Comparison of ENCODE assay signal across 31 mouse cellular contexts in the genomic region with DNA sequence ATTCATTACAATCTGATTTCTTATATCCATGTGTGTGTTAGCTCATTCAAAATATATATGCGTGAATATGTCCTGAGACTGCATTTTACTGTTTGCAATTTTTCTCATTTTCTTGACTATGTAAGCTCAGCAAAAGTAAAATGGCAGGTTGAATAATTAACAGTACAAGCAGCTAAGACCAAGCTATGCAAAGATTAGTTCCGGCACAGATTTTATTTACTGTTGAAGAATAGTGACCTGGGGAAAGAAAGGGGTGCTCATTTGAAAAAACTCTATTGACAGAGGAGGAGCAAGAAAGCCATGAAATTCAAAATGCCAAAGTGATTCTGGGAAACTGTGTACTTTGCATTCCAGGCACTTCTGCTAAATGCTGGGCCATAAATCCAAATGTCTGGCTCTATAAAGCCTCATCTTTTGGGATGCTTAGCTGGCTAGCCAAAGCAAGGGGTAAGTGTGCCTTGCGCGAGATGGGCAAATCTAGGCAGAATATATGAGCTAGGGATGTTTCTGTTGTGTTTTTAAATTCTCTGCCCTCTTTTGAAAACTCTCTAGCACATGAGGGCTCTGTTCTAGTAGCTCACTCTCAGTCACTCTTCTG.
DNase-seq lines count a peak whose midpoint lies in the region; ATAC-seq lines count a peak whose summit lies in the region.
"Had no signal": no experiment of that assay in that cellular context is flagged by ENCODE, and none has a peak within 500 bp of the region (broad histone marks: within the 10 kb centered on the region; RNA-seq: fewer than 3 reads in every experiment).

No protein-coding gene starts in this region.

- 0 out of 2 replicates have a peak, but pooled peaks have one; percentile 58 for ATAC-seq in hindbrain, embryonic 12.5 days (ENCODE audit: low FRiP score)
- ATAC-seq in hindbrain, embryonic 16.5 days = no peak
- peak; percentile 83 for ATAC-seq in neural tube, embryonic 11.5 days (ENCODE audit: insufficient read depth, low FRiP score, low TSS enrichment)
- peak; percentile 68 for ATAC-seq in neural tube, embryonic 14.5 days (ENCODE audit: low read depth)
- ATAC-seq in CD4-positive, CD25-positive, alpha-beta regulatory T cell, adult 4 months = no peak
- ATAC-seq: forebrain, embryonic 15.5 days; inflammation-experienced regulatory T-cells, adult 6 months; Patski had no signal

- peak; percentile 26 for DNase-seq in embryo, embryonic 10.5 days (ENCODE audit: low spot score)
- DNase-seq in embryo, embryonic 10 days (ENCODE audit: low spot score) = no peak
- DNase-seq in neural tube, embryonic 11.5 days (ENCODE audit: low spot score) = no peak
- DNase-seq in neural tube, embryonic 10.5 days (ENCODE audit: extremely low spot score, low spot score) = no peak
- DNase-seq: adrenal gland, postnatal 10 days; adrenal gland, postnatal 36 days; cerebellum, adult 11 months; cerebellum, adult 2 months; cerebellum, adult 9-11 months; cerebellum, postnatal 25 days; gastrocnemius, postnatal 25 days; heart, adult 18-20 months; heart, postnatal 10 days; heart, postnatal 36 days had no signal

- no peaks in the 10 kb centered on the region for H3K36me3 ChIP-seq in hindbrain, embryonic 12.5 days
- no peaks in the 10 kb centered on the region for H3K36me3 ChIP-seq in hindbrain, embryonic 16.5 days (ENCODE audit: control insufficient read depth, insufficient read depth, low read length)
- no peaks in the 10 kb centered on the region for H3K36me3 ChIP-seq in neural tube, embryonic 11.5 days (ENCODE audit: control insufficient read depth, insufficient read depth, low read length)
- H3K36me3 ChIP-seq in neural tube, embryonic 14.5 days (ENCODE audit: control insufficient read depth, insufficient read depth, low read length) = no peaks in the 10 kb centered on the region
- H3K36me3 ChIP-seq: embryonic facial prominence, embryonic 10.5 days; embryonic facial prominence, embryonic 13.5 days; forebrain, embryonic 12.5 days; forebrain, embryonic 15.5 days; G1E; heart, embryonic 12.5 days; heart, embryonic 15.5 days; hindbrain, embryonic 10.5 days; hindbrain, embryonic 15.5 days had no signal

- no peak overlapping the region for H3K9ac ChIP-seq in hindbrain, embryonic 12.5 days
- H3K9ac ChIP-seq in hindbrain, embryonic 16.5 days (ENCODE audit: low read depth, low read length) = no peak overlapping the region
- no peak overlapping the region for H3K9ac ChIP-seq in neural tube, embryonic 11.5 days (ENCODE audit: low read length)
- no peak overlapping the region for H3K9ac ChIP-seq in neural tube, embryonic 14.5 days (replicated peaks; ENCODE audit: low read depth, low read length)
- H3K9ac ChIP-seq: embryonic facial prominence, embryonic 13.5 days; forebrain, embryonic 12.5 days; forebrain, embryonic 15.5 days; heart, embryonic 12.5 days; heart, embryonic 15.5 days; hindbrain, embryonic 15.5 days had no signal

- H3K9me3 ChIP-seq in hindbrain, embryonic 12.5 days (replicated peaks) = no peaks in the 10 kb centered on the region
- no peaks in the 10 kb centered on the region for H3K9me3 ChIP-seq in hindbrain, embryonic 16.5 days (ENCODE audit: control insufficient read depth, low read length)
- no peaks in the 10 kb centered on the region for H3K9me3 ChIP-seq in neural tube, embryonic 11.5 days (ENCODE audit: control insufficient read depth, low read length)
- H3K9me3 ChIP-seq in neural tube, embryonic 14.5 days (ENCODE audit: control insufficient read depth, low read length) = no peaks in the 10 kb centered on the region
- H3K9me3 ChIP-seq: embryonic facial prominence, embryonic 10.5 days; embryonic facial prominence, embryonic 13.5 days; forebrain, embryonic 12.5 days; forebrain, embryonic 15.5 days; heart, embryonic 12.5 days; heart, embryonic 15.5 days; hindbrain, embryonic 10.5 days; hindbrain, embryonic 15.5 days had no signal

- 60% methylated on average over 4 of the region's 4 CpGs for WGBS in hindbrain, embryonic 12.5 days
- whole genome bisulfite sequencing in hindbrain, embryonic 16.5 days = 61% methylated on average over 4 of the region's 4 CpGs
- 50% methylated on average over 4 of the region's 4 CpGs for WGBS in neural tube, embryonic 11.5 days
- WGBS in neural tube, embryonic 14.5 days = 24% methylated on average over 4 of the region's 4 CpGs

- no peaks in the 10 kb centered on the region for H3K27me3 ChIP-seq in hindbrain, embryonic 12.5 days
- no peaks in the 10 kb centered on the region for H3K27me3 ChIP-seq in hindbrain, embryonic 16.5 days (replicated peaks; ENCODE audit: control insufficient read depth, insufficient read depth, low read length)
- H3K27me3 ChIP-seq in neural tube, embryonic 11.5 days (ENCODE audit: control insufficient read depth, insufficient read depth, low read length) = no peaks in the 10 kb centered on the region
- no peaks in the 10 kb centered on the region for H3K27me3 ChIP-seq in neural tube, embryonic 14.5 days (ENCODE audit: control insufficient read depth, insufficient read depth, low read length)
- H3K27me3 ChIP-seq: CH12.LX; embryonic facial prominence, embryonic 13.5 days; forebrain, embryonic 12.5 days; forebrain, embryonic 15.5 days; heart, embryonic 12.5 days; heart, embryonic 15.5 days; hindbrain, embryonic 15.5 days; Patski had no signal

- H3K27ac ChIP-seq in hindbrain, embryonic 12.5 days = no peak overlapping the region
- H3K27ac ChIP-seq in hindbrain, embryonic 16.5 days (ENCODE audit: low read depth, low read length) = no peak overlapping the region
- H3K27ac ChIP-seq in neural tube, embryonic 11.5 days (ENCODE audit: low read depth, low read length) = 0 out of 2 replicates have a peak overlapping the region, but pooled peaks have one; percentile 14
- no peak overlapping the region for H3K27ac ChIP-seq in neural tube, embryonic 14.5 days (ENCODE audit: low read depth, low read length)
- H3K27ac ChIP-seq: embryonic facial prominence, embryonic 10.5 days; embryonic facial prominence, embryonic 13.5 days; forebrain, embryonic 12.5 days; forebrain, embryonic 15.5 days; heart, embryonic 15.5 days; hindbrain, embryonic 10.5 days; hindbrain, embryonic 15.5 days had no signal

- H3K4me2 ChIP-seq in hindbrain, embryonic 12.5 days (replicated peaks) = no peak overlapping the region
- H3K4me2 ChIP-seq in hindbrain, embryonic 16.5 days (ENCODE audit: low read length) = no peak overlapping the region
- no peak overlapping the region for H3K4me2 ChIP-seq in neural tube, embryonic 11.5 days (ENCODE audit: low read depth)
- H3K4me2 ChIP-seq in neural tube, embryonic 14.5 days (ENCODE audit: low read depth, low read length) = no peak overlapping the region
- H3K4me2 ChIP-seq: embryonic facial prominence, embryonic 13.5 days; forebrain, embryonic 12.5 days; forebrain, embryonic 15.5 days; heart, embryonic 12.5 days; heart, embryonic 15.5 days; hindbrain, embryonic 15.5 days had no signal

- H3K4me3 ChIP-seq in hindbrain, embryonic 12.5 days = no peak overlapping the region
- H3K4me3 ChIP-seq in hindbrain, embryonic 16.5 days (ENCODE audit: low read length) = no peak overlapping the region
- H3K4me3 ChIP-seq in neural tube, embryonic 11.5 days (ENCODE audit: low read depth, low read length) = no peak overlapping the region
- no peak overlapping the region for H3K4me3 ChIP-seq in neural tube, embryonic 14.5 days (ENCODE audit: low read depth, low read length)
- H3K4me3 ChIP-seq: embryonic facial prominence, embryonic 10.5 days; embryonic facial prominence, embryonic 13.5 days; erythroblast, embryonic 14.5 days; forebrain, embryonic 12.5 days; forebrain, embryonic 15.5 days; heart, embryonic 12.5 days; heart, embryonic 15.5 days; hindbrain, embryonic 10.5 days; hindbrain, embryonic 15.5 days had no signal

- H3K4me1 ChIP-seq in hindbrain, embryonic 12.5 days = 0 out of 2 replicates have a peak, but pooled peaks cover 4% of the 10 kb centered on the region
- no peaks in the 10 kb centered on the region for H3K4me1 ChIP-seq in hindbrain, embryonic 16.5 days (ENCODE audit: control insufficient read depth, insufficient read depth, low read depth, low read length)
- no peaks in the 10 kb centered on the region for H3K4me1 ChIP-seq in neural tube, embryonic 11.5 days (ENCODE audit: control insufficient read depth, insufficient read depth, low read length)
- H3K4me1 ChIP-seq in neural tube, embryonic 14.5 days (ENCODE audit: control insufficient read depth, insufficient read depth, low read length) = no peaks in the 10 kb centered on the region
- H3K4me1 ChIP-seq: embryonic facial prominence, embryonic 10.5 days; embryonic facial prominence, embryonic 13.5 days; forebrain, embryonic 15.5 days; heart, embryonic 12.5 days; heart, embryonic 15.5 days; hindbrain, embryonic 15.5 days had no signal

Comparison
In these comparisons a context has a peak if more than half of its experiments do, and no peak if none do; other contexts are left out.
1. ATAC-seq: peak in hindbrain, embryonic 12.5 days (single experiment), neural tube, embryonic 11.5 days (single experiment) and neural tube, embryonic 14.5 days (single experiment); none in hindbrain, embryonic 16.5 days (single experiment) and CD4-positive, CD25-positive, alpha-beta regulatory T cell, adult 4 months (single experiment).